Mouse (Mus musculus): ENCODE measurements around the gene Cdyl. TPM values are rescaled to one million over a fixed set of nuclear protein-coding genes. Genes with fewer than 3 reads are reported as not detected.

Cdyl gene
- polyA plus RNA-seq, 1 experiment from 2014 or later = 4.1 TPM

DNA sequence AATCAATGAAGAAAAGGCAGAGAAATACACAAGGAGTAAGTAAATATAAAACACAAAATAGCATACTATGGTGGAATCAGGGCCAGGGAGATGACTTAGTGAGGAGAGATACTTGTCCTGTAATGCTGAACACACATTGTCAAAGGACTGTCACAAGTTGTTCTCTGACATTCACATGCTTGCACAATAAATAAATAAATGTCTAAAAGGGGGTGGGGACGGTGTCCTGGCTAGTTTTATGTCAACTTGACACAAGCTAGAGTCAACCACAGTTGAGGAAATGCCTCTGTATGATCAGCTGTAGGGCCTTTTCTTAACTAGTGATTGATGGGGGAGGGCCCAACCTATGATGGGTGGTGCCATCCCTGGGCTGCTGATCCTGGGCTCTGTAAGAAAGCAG lies 63.4 kb downstream of the Cdyl start:
- no peaks in the 10 kb centered on the region for H3K4me1 ChIP-seq
- ATAC-seq (replicated peaks) = no peak
- no peaks in the 10 kb centered on the region for H3K27me3 ChIP-seq (replicated peaks)
- H3K27ac ChIP-seq = no peak overlapping the region
- no peaks in the 10 kb centered on the region for H3K9me3 ChIP-seq
- H3K9ac ChIP-seq = no peak overlapping the region
- no peak overlapping the region for H3K4me2 ChIP-seq
- no peaks in the 10 kb centered on the region for H3K36me3 ChIP-seq (replicated peaks)
- no peak overlapping the region for H3K4me3 ChIP-seq
- 79% methylated on average over 1 of the region's 1 CpGs for WGBS

DNA sequence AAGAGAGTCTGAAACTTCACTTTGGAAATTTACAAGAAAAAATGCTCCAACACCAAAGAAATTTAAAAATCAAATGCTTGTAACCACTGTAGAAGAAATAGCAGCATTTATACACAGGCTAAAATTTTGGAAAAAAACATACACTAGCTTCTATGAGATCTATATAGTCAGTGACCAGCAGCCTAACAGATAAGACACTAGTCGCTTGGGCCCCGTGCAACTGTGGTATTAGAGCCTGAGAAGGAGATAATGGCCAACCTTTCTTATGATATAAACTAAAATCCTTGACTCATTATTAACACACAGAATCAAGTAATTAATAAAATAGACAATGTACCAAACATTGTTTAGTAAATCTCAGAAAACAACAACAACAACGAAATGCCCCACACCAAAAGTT lies 66.4 kb downstream of the Cdyl start:
- no peak overlapping the region for H3K4me3 ChIP-seq
- no peaks in the 10 kb centered on the region for H3K27me3 ChIP-seq (replicated peaks)
- H3K36me3 ChIP-seq (replicated peaks) = no peaks in the 10 kb centered on the region
- 97% methylated on average over 3 of the region's 3 CpGs for WGBS
- no peaks in the 10 kb centered on the region for H3K9me3 ChIP-seq
- no peak overlapping the region for H3K9ac ChIP-seq
- H3K4me1 ChIP-seq = no peaks in the 10 kb centered on the region
- H3K4me2 ChIP-seq = no peak overlapping the region
- no peak for ATAC-seq (replicated peaks)
- no peak overlapping the region for H3K27ac ChIP-seq

DNA sequence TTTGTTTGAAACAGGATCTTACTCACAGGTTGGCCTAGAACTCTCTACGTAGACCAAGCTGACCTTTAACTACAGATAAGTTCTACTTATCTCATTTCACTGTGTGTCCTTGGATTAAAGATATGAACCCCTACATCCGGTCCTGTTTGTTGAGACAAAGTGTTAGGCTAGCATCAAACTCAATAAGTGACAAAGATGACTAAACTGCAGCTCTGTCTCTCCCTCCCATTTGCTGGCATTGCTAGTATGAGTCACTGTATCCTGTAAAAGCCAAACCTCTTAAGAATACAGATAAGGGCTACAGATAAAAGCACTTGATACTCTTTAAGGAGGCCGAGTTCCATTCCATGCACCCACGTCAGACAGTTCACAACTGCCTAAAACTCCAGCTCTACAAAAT lies 72.5 kb downstream of the Cdyl start:
- 92% methylated on average over 4 of the region's 4 CpGs for whole genome bisulfite sequencing
- H3K9me3 ChIP-seq = no peaks in the 10 kb centered on the region
- no peak overlapping the region for H3K27ac ChIP-seq
- no peaks in the 10 kb centered on the region for H3K36me3 ChIP-seq (replicated peaks)
- H3K9ac ChIP-seq = no peak overlapping the region
- no peaks in the 10 kb centered on the region for H3K4me1 ChIP-seq
- ATAC-seq (replicated peaks) = no peak
- H3K27me3 ChIP-seq (replicated peaks) = no peaks in the 10 kb centered on the region
- no peak overlapping the region for H3K4me2 ChIP-seq
- H3K4me3 ChIP-seq = no peak overlapping the region

DNA sequence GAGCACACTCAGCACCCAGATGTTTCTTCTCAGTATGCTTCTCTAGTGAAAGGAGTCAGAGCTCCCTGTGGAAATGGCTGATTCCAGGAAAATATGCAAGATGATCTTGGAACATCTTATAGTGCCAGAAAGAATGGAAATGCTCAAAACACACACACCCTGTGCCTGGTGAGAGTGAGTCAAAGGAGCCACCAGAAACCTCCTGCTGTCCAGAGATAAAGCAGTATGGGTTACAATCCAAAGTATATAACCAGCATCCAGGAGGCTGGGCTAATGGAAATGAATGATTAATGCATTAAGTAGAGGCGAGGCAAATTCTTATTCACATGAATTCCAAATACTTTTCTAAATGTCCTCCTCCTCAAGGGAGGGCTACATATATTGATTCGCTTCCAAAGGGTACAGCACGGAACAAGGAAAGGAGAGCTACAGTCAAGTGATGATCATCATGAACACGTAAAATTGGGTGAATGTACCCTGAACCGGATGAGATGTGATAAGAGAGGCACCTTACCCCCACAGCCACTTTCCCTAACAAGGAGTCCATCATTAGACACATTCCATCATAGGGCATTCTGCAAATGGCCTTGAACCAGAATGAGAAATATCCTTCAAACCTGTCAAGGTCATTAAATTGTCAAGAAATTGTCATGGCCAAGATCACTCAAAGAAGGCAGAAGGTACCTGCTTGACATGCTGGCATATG lies 73.4 kb downstream of the Cdyl start:
- no peak overlapping the region for H3K4me2 ChIP-seq
- no peak for ATAC-seq (replicated peaks)

DNA sequence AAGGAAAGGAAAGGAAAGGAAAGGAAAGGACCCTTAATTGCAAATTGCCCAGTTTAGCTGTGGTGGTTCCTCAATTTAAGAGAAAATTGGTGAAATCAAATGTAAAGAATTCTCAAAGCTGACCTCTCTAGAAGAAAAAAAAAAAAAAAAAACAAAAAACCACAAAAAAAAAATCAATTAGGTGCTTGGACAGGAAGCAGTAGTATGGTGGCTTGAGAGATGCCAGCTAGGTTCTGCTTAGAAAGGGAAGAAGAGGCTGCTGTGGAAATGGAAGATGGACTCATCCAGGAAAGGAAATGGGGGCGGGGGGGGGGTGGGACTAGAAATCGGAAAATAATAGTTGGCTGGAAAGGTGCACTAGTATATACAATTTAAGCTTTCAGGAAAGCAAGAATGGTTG lies 77.9 kb downstream of the Cdyl start:
- Histone ChIP-seq H3K9ac (no peak overlapping the region), H3K9me3 (no peaks in the 10 kb centered on the region), H3K4me3 (no peak overlapping the region), H3K4me2 (no peak overlapping the region), H3K27me3 (replicated peaks) (peaks cover 27% of the 10 kb centered on the region), H3K36me3 (replicated peaks) (no peaks in the 10 kb centered on the region), H3K4me1 (peaks cover 12% of the 10 kb centered on the region), H3K27ac (no peak overlapping the region)
- no peak for ATAC-seq (replicated peaks)
- WGBS = 17% methylated on average over 2 of the region's 2 CpGs

More for the DNA sequence above, 73.4 kb downstream of the Cdyl start:
- no peaks in the 10 kb centered on the region for H3K4me1 ChIP-seq
- H3K9ac ChIP-seq = no peak overlapping the region
- WGBS = 92% methylated on average over 5 of the region's 5 CpGs
- H3K36me3 ChIP-seq (replicated peaks) = no peaks in the 10 kb centered on the region
- H3K4me3 ChIP-seq = no peak overlapping the region
- no peaks in the 10 kb centered on the region for H3K9me3 ChIP-seq
- no peak overlapping the region for H3K27ac ChIP-seq
- 0 out of 2 replicates have a peak, but pooled peaks cover 2% of the 10 kb centered on the region for H3K27me3 ChIP-seq (replicated peaks)

DNA sequence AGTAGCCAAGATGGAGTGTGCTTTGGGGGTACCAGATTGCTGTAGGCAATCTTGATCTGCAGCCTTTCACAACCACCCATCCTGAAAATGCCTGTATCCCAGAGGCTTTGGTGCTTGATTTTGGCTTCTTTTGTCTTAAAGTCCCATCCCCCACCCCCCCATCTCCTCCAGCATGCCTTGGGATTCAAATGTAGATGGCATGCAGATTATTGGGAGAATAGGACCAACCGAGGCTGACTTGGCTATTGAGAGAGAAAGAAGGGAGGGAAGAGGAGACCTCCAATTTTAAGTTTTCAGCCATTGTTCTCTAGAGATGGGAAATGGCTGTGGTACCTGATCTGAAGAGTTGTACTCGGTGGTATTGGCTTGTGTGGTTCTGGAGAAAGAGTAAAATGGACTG lies 78.6 kb downstream of the Cdyl start:
- Histone ChIP-seq H3K4me1 (peaks cover 17% of the 10 kb centered on the region), H3K9me3 (no peaks in the 10 kb centered on the region), H3K9ac (no peak overlapping the region), H3K27me3 (replicated peaks) (peaks cover 27% of the 10 kb centered on the region), H3K27ac (no peak overlapping the region), H3K36me3 (replicated peaks) (no peaks in the 10 kb centered on the region), H3K4me2 (no peak overlapping the region), H3K4me3 (no peak overlapping the region)
- WGBS = 5% methylated on average over 2 of the region's 2 CpGs
- ATAC-seq (replicated peaks) = no peak

DNA sequence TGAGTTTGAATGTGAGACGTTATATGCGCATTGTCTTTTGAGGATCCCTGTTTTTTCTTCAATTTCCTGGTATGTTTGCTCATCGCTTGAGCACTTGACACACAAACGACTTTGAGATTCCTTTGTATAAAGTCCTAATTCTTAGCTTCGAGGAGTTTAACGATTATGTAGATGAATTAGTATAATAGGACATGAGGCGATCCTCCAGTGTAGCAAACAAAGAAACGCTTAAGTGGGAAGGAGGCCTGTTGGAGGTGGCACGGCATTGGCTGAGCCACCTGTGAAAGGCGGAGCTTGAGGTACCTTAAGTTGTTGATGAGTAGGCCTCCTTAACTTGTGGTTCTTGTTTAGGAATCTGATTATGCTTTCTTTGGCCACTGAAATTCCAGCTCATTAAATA lies 79.8 kb downstream of the Cdyl start:
- H3K9me3 ChIP-seq = no peaks in the 10 kb centered on the region
- H3K27me3 ChIP-seq (replicated peaks) = peaks cover 27% of the 10 kb centered on the region
- no peak for ATAC-seq (replicated peaks)
- H3K4me1 ChIP-seq = peaks cover 17% of the 10 kb centered on the region
- no peak overlapping the region for H3K9ac ChIP-seq
- no peaks in the 10 kb centered on the region for H3K36me3 ChIP-seq (replicated peaks)
- H3K4me3 ChIP-seq = no peak overlapping the region
- H3K4me2 ChIP-seq = no peak overlapping the region
- 7% methylated on average over 10 of the region's 10 CpGs for WGBS
- no peak overlapping the region for H3K27ac ChIP-seq

DNA sequence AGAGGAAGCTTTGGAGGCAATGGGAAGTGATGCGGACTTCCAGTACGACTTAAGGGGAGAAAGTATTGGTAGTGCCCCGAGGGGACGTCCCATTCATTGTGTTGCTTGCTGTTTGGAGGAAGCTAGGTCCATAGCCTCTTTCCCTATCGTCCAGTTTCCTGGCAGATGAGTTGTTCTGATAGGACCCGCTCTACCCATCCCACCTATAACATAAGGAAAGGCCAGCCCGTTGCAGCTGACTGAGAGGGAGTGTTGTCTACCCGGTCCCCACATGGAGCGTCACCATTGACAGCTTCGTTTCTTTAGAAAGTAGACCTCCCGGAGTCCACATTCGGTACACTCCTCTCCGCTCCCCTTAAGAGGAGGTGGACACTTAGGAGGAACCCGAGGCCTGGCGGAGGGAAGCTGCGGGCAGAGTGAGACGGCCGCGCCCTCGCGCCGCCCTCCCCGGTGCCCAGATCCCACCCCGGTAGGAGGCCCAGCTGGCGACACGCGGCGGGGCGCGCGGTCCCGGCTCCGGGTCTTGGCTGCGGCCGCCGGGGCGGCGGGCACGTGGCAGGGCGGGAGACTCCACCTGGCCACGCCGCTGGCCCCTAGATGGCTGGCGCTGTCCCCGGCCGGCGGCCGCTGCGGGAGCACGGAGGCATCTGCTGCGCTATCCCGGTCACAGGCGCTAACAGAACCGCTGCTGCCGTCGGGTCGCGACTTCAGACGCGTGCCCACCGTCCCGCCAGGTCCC lies 80.8 kb downstream of the Cdyl start:
- peaks cover 27% of the 10 kb centered on the region for H3K27me3 ChIP-seq (replicated peaks)
- peak overlapping the region; percentile 64 for H3K4me3 ChIP-seq
- H3K27ac ChIP-seq = no peak overlapping the region
- peaks cover 17% of the 10 kb centered on the region for H3K4me1 ChIP-seq
- no peak overlapping the region; the same call in 1 of the 2 replicates for H3K9ac ChIP-seq
- H3K9me3 ChIP-seq = no peaks in the 10 kb centered on the region
- 1% methylated on average over 55 of the region's 61 CpGs for WGBS
- peak overlapping the region; percentile 91 for H3K4me2 ChIP-seq
- ATAC-seq (replicated peaks) = peak; percentile 87
- no peaks in the 10 kb centered on the region for H3K36me3 ChIP-seq (replicated peaks)

DNA sequence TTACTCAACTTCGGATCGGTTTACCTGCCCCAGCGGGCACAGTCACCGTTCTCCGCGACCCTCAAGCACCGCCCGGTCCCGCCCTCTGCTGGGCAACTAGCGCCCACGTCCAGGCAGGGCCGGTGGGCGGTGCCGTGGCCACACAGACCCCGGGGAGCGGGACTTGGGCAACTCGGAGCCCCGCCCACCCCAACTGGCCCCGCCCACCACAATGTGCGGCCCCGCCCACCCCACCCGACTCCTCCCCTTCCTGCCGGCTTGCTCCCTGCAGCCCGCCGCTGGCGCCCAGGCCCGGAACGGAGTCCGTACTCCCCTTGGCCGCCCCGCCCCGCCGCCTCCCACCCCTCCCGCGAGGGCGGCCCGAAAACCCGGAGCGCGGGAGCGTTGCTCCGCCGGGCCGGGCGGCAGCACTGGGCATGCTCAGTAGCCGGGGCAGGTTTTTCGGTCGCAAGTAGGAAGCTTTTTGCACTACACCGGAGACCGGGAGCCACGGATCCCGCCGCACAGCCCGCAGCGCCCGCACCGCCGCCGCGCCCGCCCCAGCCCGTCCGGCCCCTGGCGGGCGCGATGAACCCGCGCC lies 81.5 kb downstream of the Cdyl start:
- H3K4me3 ChIP-seq = peak overlapping the region; percentile 64
- ATAC-seq (replicated peaks) = peak; percentile 93
- H3K9me3 ChIP-seq = peaks cover 2% of the 10 kb centered on the region; the same call in 1 of the 2 replicates
- H3K27me3 ChIP-seq (replicated peaks) = peaks cover 27% of the 10 kb centered on the region
- under 1% methylated on average over 55 of the region's 68 CpGs for WGBS
- no peaks in the 10 kb centered on the region for H3K36me3 ChIP-seq (replicated peaks)
- H3K27ac ChIP-seq = peak overlapping the region; percentile 58
- H3K9ac ChIP-seq = peak overlapping the region; percentile 57
- peak overlapping the region; percentile 91 for H3K4me2 ChIP-seq
- H3K4me1 ChIP-seq = peaks cover 17% of the 10 kb centered on the region

DNA sequence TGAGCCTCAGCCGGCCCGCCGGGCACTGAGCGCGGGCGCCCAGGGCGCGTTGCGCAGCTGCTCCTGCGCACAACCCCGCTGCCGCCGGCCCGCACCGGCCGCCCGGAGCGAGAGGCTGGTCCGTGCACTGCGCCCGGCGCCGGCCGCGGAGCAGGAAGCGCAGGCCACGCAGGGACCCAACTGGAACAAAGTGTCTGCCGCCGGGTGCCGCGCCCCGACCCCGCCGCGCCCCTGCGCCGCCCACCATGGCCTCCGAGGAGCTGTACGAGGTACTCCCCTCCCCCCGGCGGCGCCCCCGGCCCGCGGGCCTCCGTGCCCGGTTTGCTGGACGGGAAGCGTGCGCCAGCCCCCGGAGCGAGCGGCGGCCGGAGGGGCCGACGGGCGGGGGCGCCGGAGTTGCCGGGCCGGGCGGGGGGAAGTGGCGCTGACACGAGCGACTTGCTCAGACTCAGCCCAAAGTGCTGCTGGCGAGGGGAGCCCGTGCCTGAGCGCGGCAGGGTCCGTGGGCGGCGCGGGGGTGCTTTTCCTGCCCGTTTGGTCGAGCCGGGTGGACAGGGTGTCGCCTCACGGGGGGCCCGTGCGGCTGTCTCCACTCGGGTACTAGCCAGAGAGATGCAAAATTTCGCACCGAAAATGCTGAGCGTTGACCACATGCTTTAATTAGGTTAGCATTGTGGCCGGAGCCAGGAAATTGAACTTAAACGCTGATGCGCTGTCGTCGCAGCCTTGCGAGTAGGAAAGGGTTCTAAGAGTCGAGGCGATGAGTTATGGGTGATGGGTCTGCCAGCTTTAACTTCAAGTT lies 82.2 kb downstream of the Cdyl start:
- Histone ChIP-seq H3K4me2 (peak overlapping the region; percentile 91), H3K27me3 (replicated peaks) (peaks cover 27% of the 10 kb centered on the region), H3K9me3 (peaks cover 8% of the 10 kb centered on the region; the same call in 1 of the 2 replicates), H3K27ac (peak overlapping the region; percentile 58), H3K4me3 (peak overlapping the region; percentile 64), H3K4me1 (peaks cover 17% of the 10 kb centered on the region), H3K36me3 (replicated peaks) (no peaks in the 10 kb centered on the region), H3K9ac (peak overlapping the region; percentile 57)
- under 1% methylated on average over 85 of the region's 93 CpGs for WGBS
- ATAC-seq (replicated peaks) = peak; percentile 83

DNA sequence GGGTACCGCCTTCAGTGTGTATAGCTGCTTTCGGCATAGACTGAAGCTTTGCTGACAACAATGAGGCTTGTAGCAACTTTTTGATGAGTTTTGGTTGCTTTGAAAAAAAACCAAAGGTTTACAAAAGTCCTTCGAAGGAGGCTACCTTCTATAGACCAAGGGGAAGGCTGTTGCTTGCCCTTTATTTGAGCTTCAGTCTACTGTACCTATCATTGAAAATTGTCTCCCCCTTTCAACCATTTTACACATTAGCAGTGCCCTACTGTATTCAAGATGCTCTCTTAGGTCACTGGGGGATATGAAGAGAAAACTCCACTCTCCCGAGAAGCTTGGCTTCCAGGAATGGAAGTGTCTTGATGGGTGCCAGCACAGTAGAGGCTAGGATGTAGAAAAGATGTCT lies 83.1 kb downstream of the Cdyl start:
- H3K36me3 ChIP-seq (replicated peaks) = no peaks in the 10 kb centered on the region
- H3K4me3 ChIP-seq = peak overlapping the region; percentile 64
- peak overlapping the region; percentile 91 for H3K4me2 ChIP-seq
- peaks cover 17% of the 10 kb centered on the region for H3K4me1 ChIP-seq
- 29% methylated on average over 4 of the region's 4 CpGs for WGBS
- H3K27me3 ChIP-seq (replicated peaks) = peaks cover 27% of the 10 kb centered on the region
- H3K9me3 ChIP-seq = peaks cover 11% of the 10 kb centered on the region
- ATAC-seq (replicated peaks) = no peak
- no peak overlapping the region for H3K27ac ChIP-seq
- H3K9ac ChIP-seq = peak overlapping the region; percentile 57; the same call in 1 of the 2 replicates

DNA sequence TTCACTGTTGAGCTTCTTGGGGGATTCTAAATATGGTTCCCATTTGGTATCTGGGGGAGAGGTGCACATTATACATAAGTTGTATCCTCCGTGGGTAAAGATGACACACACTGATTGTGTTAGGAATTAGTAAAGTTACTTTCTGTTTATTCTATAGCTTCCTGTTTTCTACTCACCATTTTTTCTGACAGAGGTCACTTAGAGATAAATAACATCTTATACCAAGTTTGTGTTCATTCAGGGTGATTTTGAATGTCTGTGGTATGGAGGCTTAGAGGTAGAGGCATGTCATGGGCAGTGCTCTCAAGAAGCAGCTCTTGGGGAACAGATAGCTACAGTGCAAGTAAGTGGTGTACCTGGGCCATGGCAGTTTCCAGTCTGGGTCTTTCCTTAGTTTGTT lies 83.6 kb downstream of the Cdyl start:
- no peak for ATAC-seq (replicated peaks)
- Histone ChIP-seq H3K4me1 (peaks cover 17% of the 10 kb centered on the region), H3K36me3 (replicated peaks) (no peaks in the 10 kb centered on the region), H3K9me3 (peaks cover 12% of the 10 kb centered on the region), H3K27me3 (replicated peaks) (peaks cover 23% of the 10 kb centered on the region), H3K9ac (no peak overlapping the region), H3K27ac (no peak overlapping the region), H3K4me2 (0 out of 2 replicates have a peak overlapping the region, but pooled peaks have one; percentile 91), H3K4me3 (no peak overlapping the region)
- 73% methylated on average over 1 of the region's 1 CpGs for WGBS

All from midbrain, embryonic 15.5 days (tissue).